ENCODE assay signal across 9 mouse cellular contexts in the genomic region with DNA sequence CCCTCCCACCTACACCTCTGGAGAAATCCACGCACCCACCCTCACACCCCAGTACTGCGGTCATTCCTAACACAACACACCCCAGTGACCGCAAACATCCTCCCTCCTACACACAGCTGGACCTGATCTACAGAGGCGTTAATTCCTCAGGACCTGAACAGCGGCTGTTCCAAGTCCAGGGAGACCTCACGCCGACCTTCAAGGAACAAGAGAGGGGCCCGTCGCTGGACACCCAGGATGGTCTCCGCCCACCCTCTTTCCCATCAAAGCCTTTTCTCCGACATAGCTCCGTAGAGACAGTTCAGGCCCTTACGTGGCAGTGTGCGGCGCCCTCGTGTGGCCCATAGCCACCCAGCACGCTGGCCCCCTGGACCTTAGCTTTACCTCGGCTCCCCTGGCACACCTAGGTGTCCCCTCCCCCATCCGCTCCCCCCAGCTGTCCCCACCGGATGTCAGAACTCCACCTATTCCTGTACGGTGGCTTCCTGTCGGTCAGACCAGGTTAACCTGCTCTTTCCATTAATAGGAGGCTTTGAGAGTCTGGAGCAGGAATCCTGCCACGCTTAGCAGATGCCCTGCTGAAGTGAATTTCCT. TPM values are rescaled to one million over a fixed set of nuclear protein-coding genes. Genes with fewer than 3 reads are reported as not detected.
DNase-seq lines count a peak whose midpoint lies in the region; ATAC-seq and TF ChIP-seq lines count a peak whose summit lies in the region.
"Had no signal": no experiment of that assay in that cellular context is flagged by ENCODE, and none has a peak within 500 bp of the region (broad histone marks: within the 10 kb centered on the region; RNA-seq: fewer than 3 reads in every experiment).

No protein-coding gene starts in this region.

- no peaks in the 10 kb centered on the region for H3K9me3 ChIP-seq in MEL (replicated peaks; ENCODE audit: insufficient read depth, low read length)
- H3K9me3 ChIP-seq in forebrain, embryonic 15.5 days: no peaks in the 10 kb centered on the region
- H3K9me3 ChIP-seq in lung, postnatal 0 days (ENCODE audit: low read length): no peaks in the 10 kb centered on the region

- 7% methylated on average over 23 of the region's 23 CpGs for WGBS in forebrain, embryonic 15.5 days
- 2% methylated on average over 23 of the region's 23 CpGs for WGBS in lung, postnatal 0 days

- H3K27me3 ChIP-seq in MEL (ENCODE audit: control insufficient read depth in 1 of 2, insufficient read depth in 2 of 2, low read length in 2 of 2): no peaks in the 10 kb centered on the region
- no peaks in the 10 kb centered on the region for H3K27me3 ChIP-seq in forebrain, embryonic 15.5 days
- no peaks in the 10 kb centered on the region for H3K27me3 ChIP-seq in lung, postnatal 0 days (replicated peaks; ENCODE audit: insufficient read depth, low read length)

- TF ChIP-seq RAD21 in MEL (IDR thresholded peaks at IDR 0.05; ENCODE audit: low read depth, low read length): peak; percentile 76

- H3K4me2 ChIP-seq in forebrain, embryonic 15.5 days (replicated peaks): peak overlapping the region; percentile 64
- peak overlapping the region; percentile 70 for H3K4me2 ChIP-seq in lung, postnatal 0 days (replicated peaks; ENCODE audit: low read depth, low read length)

- H3K4me3 ChIP-seq in MEL (ENCODE audit: control insufficient read depth in 1 of 2, insufficient read depth in 1 of 2, low read depth in 2 of 2, low read length in 2 of 2): peak overlapping the region; percentile 19 to 42; a peak in 2 of 4 replicates
- peak overlapping the region; percentile 39 for H3K4me3 ChIP-seq in forebrain, embryonic 15.5 days
- peak overlapping the region; percentile 27 for H3K4me3 ChIP-seq in lung, postnatal 0 days (ENCODE audit: low read depth, low read length)

- peaks cover 6 to 30% of the 10 kb centered on the region in 2 experiments for H3K4me1 ChIP-seq in MEL (ENCODE audit: control insufficient read depth in 1 of 2, insufficient read depth in 2 of 2, low read length in 2 of 2)
- peaks cover 31% of the 10 kb centered on the region for H3K4me1 ChIP-seq in forebrain, embryonic 15.5 days
- 0 out of 2 replicates have a peak, but pooled peaks cover 9% of the 10 kb centered on the region for H3K4me1 ChIP-seq in lung, postnatal 0 days (ENCODE audit: insufficient read depth, low read depth, low read length)

- no peak for TF ChIP-seq EP300 in MEL (IDR thresholded peaks at IDR 0.05; ENCODE audit: low read depth in 1 of 2, low read length in 2 of 2)
- no peak for TF ChIP-seq EP300 in lung, postnatal 0 days (IDR thresholded peaks at IDR 0.05)

- H3K36me3 ChIP-seq in MEL (ENCODE audit: control insufficient read depth in 1 of 2, insufficient read depth in 2 of 2, low read length in 2 of 2): peaks cover 0 to 32% of the 10 kb centered on the region in 2 experiments; a peak in 2 of 4 replicates
- no peaks in the 10 kb centered on the region for H3K36me3 ChIP-seq in forebrain, embryonic 15.5 days
- no peaks in the 10 kb centered on the region for H3K36me3 ChIP-seq in lung, postnatal 0 days (ENCODE audit: insufficient read depth, low read length)

- ATAC-seq in forebrain, embryonic 15.5 days (replicated peaks): peak; percentile 83
- ATAC-seq in lung, postnatal 0 days: peak; percentile 79

- peak overlapping the region; percentile 26; the same call in 1 of the 2 replicates for H3K9ac ChIP-seq in MEL (ENCODE audit: control insufficient read depth, low read depth, low read length, poor library complexity, severe bottlenecking)
- peak overlapping the region; percentile 36 for H3K9ac ChIP-seq in forebrain, embryonic 15.5 days (replicated peaks)
- H3K9ac ChIP-seq in lung, postnatal 0 days (replicated peaks; ENCODE audit: low read depth): no peak overlapping the region

- peak; percentile 55 for DNase-seq in MEL (ENCODE audit: low read depth, low spot score)
- peak; percentile 84 to 87 for DNase-seq in cerebellum, adult 18-20 months
- peak; percentile 85 for DNase-seq in heart, postnatal 4 days
- peak; percentile 64 to 79 for DNase-seq in layer of hippocampus, postnatal 10 days (ENCODE audit: low spot score in 2 of 2)
- peak; percentile 80 for DNase-seq in lung, postnatal 0 days (ENCODE audit: low spot score)
- DNase-seq in ovary, postnatal 14 days (ENCODE audit: low spot score): peak; percentile 67
- peak; percentile 72 to 78 for DNase-seq in thymus, postnatal 10 days (ENCODE audit: low spot score in 2 of 2)

- no peaks in the 10 kb centered on the region for H3K79me2 ChIP-seq in MEL (ENCODE audit: control insufficient read depth, insufficient read depth, low read length, poor library complexity)

- TF ChIP-seq CTCF in MEL (IDR thresholded peaks at IDR 0.05 in 2 of 3, conservative IDR thresholded peaks at IDR 0.05 in 1 of 3; ENCODE audit: control insufficient read depth in 1 of 3, insufficient read depth in 1 of 3, low read depth in 2 of 3, low read length in 3 of 3, poor library complexity in 1 of 3, severe bottlenecking in 1 of 3): peak; percentile 58 to 88 (median 78)
- TF ChIP-seq CTCF in lung, postnatal 0 days (IDR thresholded peaks at IDR 0.05): peak; percentile 90

- TF ChIP-seq POLR2A in MEL (IDR thresholded peaks at IDR 0.05; ENCODE audit: control insufficient read depth in 1 of 2, insufficient read depth in 1 of 2, low read depth in 1 of 2, low read length in 2 of 2, poor library complexity in 1 of 2): no peak

- H3K27ac ChIP-seq in MEL (ENCODE audit: control insufficient read depth, low read depth, low read length): no peak overlapping the region
- H3K27ac ChIP-seq in forebrain, embryonic 15.5 days (replicated peaks): no peak overlapping the region
- 0 out of 2 replicates have a peak overlapping the region, but pooled peaks have one; percentile 20 for H3K27ac ChIP-seq in lung, postnatal 0 days (ENCODE audit: low read length)
- H3K27ac ChIP-seq: macrophage had no signal

TF ChIP-seq in MEL, 35 proteins besides CTCF, POLR2A, EP300 and RAD21:
- TF ChIP-seq ZC3H11A (IDR thresholded peaks at IDR 0.05; ENCODE audit: low read depth, low read length) (peak; percentile 79), ETS1 (IDR thresholded peaks at IDR 0.05; ENCODE audit: low read depth, low read length) (no peak), SMC3 (IDR thresholded peaks at IDR 0.05; ENCODE audit: low read depth, low read length) (peak; percentile 79), E2F4 (IDR thresholded peaks at IDR 0.05; ENCODE audit: borderline replicate concordance, low read depth, low read length) (no peak)

RNA-seq across cellular contexts. Expression of gene Slc16a1, which starts 36.9 kb away (rescaled TPM):
- 118 and 128 TPM in 2 replicates for total RNA-seq in MEL (2012; rRNA removed)
- polyA plus RNA-seq in MEL (2012; ENCODE audit: insufficient read depth in 1 of 2, insufficient read length in 2 of 2, low read depth in 1 of 2, low replicate concordance in 2 of 2, missing spikeins in 1 of 2): 10 to 100 TPM; 43.7 to 96.1 TPM
- 16.1 and 16.4 TPM in 2 replicates for polyA plus RNA-seq in forebrain, embryonic 15.5 days (2015; fragmentation: Nextera tagmentation; extraction: Ambion mirVana)
- total RNA-seq in heart, postnatal 4 days (2021): 100 to 1,000 TPM; 178 to 191 TPM
- 10 to 100 TPM; 76.3 to 82.4 TPM for total RNA-seq in layer of hippocampus, postnatal 10 days (2021)
- 17.2 and 17.5 TPM in 2 replicates for polyA plus RNA-seq in lung, postnatal 0 days (2015; fragmentation: Nextera tagmentation; extraction: Ambion mirVana)
